Mouse (Mus musculus) CH12.LX (cell line): ENCODE data around the gene Fancc.

ENCODE experiments used
- BHLHE40 ChIP-seq: IDR thresholded peaks from 2 replicates; pipeline ENCODE4 v1.6.1; 2011; ENCODE audit warnings: mild to moderate bottlenecking, low read depth, low read length, improper control_type of control experiment
- CHD1 ChIP-seq: IDR thresholded peaks from 2 replicates; pipeline ENCODE4 v1.6.1; 2012; ENCODE audit warnings: low read depth, low read length, improper control_type of control experiment, inconsistent platforms
- CTCF ChIP-seq, 2 experiments: IDR thresholded peaks in 1 of 2; conservative IDR thresholded peaks in 1 of 2; 2 replicates each; pipeline ENCODE4 v1.5.1; 2011 to 2012; ENCODE audit warnings: low read depth in 2 of 2, low read length in 2 of 2, improper control_type of control experiment in 1 of 2, inconsistent platforms in 1 of 2, mild to moderate bottlenecking in 1 of 2, moderate library complexity in 1 of 2
- EP300 ChIP-seq: IDR thresholded peaks from 2 replicates; pipeline ENCODE4 v1.6.1; 2011; ENCODE audit warnings: low read length, improper control_type of control experiment
- HCFC1 ChIP-seq: IDR thresholded peaks from 2 replicates; pipeline ENCODE4 v1.6.1; 2012; ENCODE audit warnings: low read depth, mild to moderate bottlenecking, inconsistent platforms, low read length, improper control_type of control experiment
- MXI1 ChIP-seq: IDR thresholded peaks from 2 replicates; pipeline ENCODE4 v1.6.1; 2011; ENCODE audit warnings: mild to moderate bottlenecking, low read depth, low read length, improper control_type of control experiment
- POLR2A ChIP-seq: IDR thresholded peaks from 2 replicates; pipeline ENCODE4 v1.6.1; 2011; ENCODE audit warnings: low read depth, mild to moderate bottlenecking, improper control_type of control experiment, low read length
- RAD21 ChIP-seq: IDR thresholded peaks from 2 replicates; pipeline ENCODE4 v1.6.1; 2011; ENCODE audit warnings: low read depth, mild to moderate bottlenecking, low read length, improper control_type of control experiment, moderate library complexity
- TBP ChIP-seq: conservative IDR thresholded peaks from 2 replicates; pipeline ENCODE4 v1.6.1; 2011; ENCODE audit warnings: low read depth, low read length, improper control_type of control experiment
- ZMIZ1 ChIP-seq: IDR thresholded peaks from 2 replicates; pipeline ENCODE4 v1.6.1; 2012; ENCODE audit warnings: low read depth, mild to moderate bottlenecking, inconsistent platforms, low read length, improper control_type of control experiment

GRCm38 (mm10) chr13:63339946-63340345 is 157.1 kb downstream of the Fancc start:
- TF ChIP-seq CTCF (conservative IDR thresholded peaks at IDR 0.05 in 1 of 2, IDR thresholded peaks at IDR 0.05 in 1 of 2; ENCODE audit: low read depth in 2 of 2, low read length in 2 of 2) (no peak), TBP (no peak), POLR2A (no peak), HCFC1 (no peak), MXI1 (no peak), EP300 (no peak; the same call in 1 of the 2 replicates), RAD21 (no peak), BHLHE40 (no peak), CHD1 (no peak), ZMIZ1 (no peak)
